Mouse (Mus musculus): ENCODE results near the gene Abcc1. TPM values are rescaled to one million over a fixed set of nuclear protein-coding genes. Genes with fewer than 3 reads are reported as not detected.

The Abcc1 gene
- polyA plus RNA-seq, 1 experiment: 110 TPM

- no peak for TF ChIP-seq CTCF (IDR thresholded peaks at IDR 0.05; ENCODE audit: low read depth, low read length)
- TF ChIP-seq POLR2A (IDR thresholded peaks at IDR 0.05; ENCODE audit: borderline replicate concordance, low read depth, low read length): no peak
- peaks cover 3% of the 10 kb centered on the region; the same call in 1 of the 2 replicates for H3K4me1 ChIP-seq (ENCODE audit: control insufficient read depth, insufficient read depth, low read length)
- H3K4me3 ChIP-seq (ENCODE audit: insufficient read depth, low read length): no peak overlapping the region
- H3K27ac ChIP-seq (ENCODE audit: insufficient read depth, low read depth, low read length): no peak overlapping the region
These were observed 86.9 kb downstream of the Abcc1 start for GRCm38 (mm10) chr16:14448307-14448706.

DNA sequence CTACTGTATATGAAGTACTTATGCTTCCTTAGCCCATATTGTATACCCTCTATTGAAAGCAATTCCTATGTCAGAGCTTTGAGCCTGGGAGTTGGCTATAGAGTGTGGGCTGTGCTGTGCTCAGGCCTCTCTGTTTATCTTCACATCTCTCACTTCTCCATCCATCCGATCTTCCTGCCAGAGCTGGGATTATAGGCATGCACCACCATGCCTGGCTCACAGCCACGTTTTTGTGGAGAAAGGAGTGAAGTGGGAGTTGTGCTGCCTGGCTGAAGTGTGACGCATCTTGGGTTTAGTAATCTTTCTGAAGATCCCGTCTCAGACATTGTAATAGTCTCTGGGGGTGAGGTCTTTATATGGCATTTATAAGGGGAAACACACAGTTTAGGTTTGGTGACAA is 88.5 kb downstream of the Abcc1 start:
- TF ChIP-seq POLR2A (IDR thresholded peaks at IDR 0.05; ENCODE audit: borderline replicate concordance, low read depth, low read length): no peak
- no peak for TF ChIP-seq CTCF (IDR thresholded peaks at IDR 0.05; ENCODE audit: low read depth, low read length)
- Histone ChIP-seq H3K4me1 (ENCODE audit: control insufficient read depth, insufficient read depth, low read length) (no peaks in the 10 kb centered on the region), H3K27ac (ENCODE audit: insufficient read depth, low read depth, low read length) (no peak overlapping the region), H3K4me3 (ENCODE audit: insufficient read depth, low read length) (no peak overlapping the region)

DNA sequence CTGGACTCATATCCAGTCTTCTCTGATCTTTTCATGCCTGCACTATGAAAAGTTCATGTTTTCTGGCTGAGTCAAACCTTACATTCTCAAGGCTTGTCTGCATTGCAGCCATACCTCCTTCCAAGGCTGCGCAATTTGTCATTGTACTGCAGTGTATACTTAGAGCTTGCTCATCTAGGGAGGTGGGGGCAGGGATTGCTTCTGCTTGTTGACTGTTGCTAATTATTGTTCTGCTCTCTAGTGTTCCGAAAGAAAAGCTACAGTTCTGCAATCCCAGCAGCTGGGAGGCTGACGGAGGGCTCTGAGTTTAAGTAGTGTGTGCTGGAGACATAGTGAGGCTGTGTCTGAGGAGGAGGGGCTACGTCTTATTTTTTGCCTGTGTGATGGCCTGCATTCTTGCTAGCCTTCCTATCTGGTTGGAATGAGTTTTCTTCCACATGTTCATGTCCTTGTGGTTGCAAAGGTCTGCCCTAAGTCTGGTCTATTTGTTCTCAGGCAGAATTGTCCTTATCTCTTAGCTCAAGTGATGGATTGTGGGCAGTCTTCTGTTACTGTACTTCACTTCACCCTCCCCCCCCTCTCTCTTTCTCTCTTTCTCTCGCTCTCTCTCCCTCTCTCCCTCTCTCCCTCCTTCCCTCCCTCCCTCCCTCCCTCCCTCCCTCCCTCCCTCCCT is 90.2 kb downstream of the Abcc1 start:
- H3K4me1 ChIP-seq (ENCODE audit: control insufficient read depth, insufficient read depth, low read length): no peaks in the 10 kb centered on the region
- H3K4me3 ChIP-seq (ENCODE audit: insufficient read depth, low read length): no peak overlapping the region
- TF ChIP-seq POLR2A (IDR thresholded peaks at IDR 0.05; ENCODE audit: borderline replicate concordance, low read depth, low read length): no peak
- no peak for TF ChIP-seq CTCF (IDR thresholded peaks at IDR 0.05; ENCODE audit: low read depth, low read length)
- no peak overlapping the region for H3K27ac ChIP-seq (ENCODE audit: insufficient read depth, low read depth, low read length)

DNA sequence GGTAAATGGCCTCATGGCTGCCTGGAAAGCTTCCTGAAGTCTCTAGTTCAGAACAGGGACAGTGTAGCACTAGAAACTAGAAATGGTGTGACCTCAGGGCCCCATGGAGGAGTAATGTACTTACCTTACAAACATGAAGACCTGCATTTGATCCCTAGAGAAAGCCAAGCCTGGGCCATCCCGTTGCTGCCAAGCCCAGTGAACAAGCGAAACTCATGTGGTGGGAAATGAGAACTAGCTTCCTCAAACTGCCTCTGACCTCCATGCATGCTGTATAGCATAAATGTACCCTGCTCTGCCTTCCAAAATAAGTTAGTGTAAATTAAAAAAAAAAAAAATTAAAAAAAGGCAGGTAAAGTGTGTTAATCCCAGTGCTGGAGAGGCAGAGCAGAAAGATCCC is 101.2 kb downstream of the Abcc1 start:
- H3K27ac ChIP-seq (ENCODE audit: insufficient read depth, low read depth, low read length): no peak overlapping the region
- no peak for TF ChIP-seq POLR2A (IDR thresholded peaks at IDR 0.05; ENCODE audit: borderline replicate concordance, low read depth, low read length)
- TF ChIP-seq CTCF (IDR thresholded peaks at IDR 0.05; ENCODE audit: low read depth, low read length): no peak
- H3K4me3 ChIP-seq (ENCODE audit: insufficient read depth, low read length): no peak overlapping the region
- no peaks in the 10 kb centered on the region for H3K4me1 ChIP-seq (ENCODE audit: control insufficient read depth, insufficient read depth, low read length)

DNA sequence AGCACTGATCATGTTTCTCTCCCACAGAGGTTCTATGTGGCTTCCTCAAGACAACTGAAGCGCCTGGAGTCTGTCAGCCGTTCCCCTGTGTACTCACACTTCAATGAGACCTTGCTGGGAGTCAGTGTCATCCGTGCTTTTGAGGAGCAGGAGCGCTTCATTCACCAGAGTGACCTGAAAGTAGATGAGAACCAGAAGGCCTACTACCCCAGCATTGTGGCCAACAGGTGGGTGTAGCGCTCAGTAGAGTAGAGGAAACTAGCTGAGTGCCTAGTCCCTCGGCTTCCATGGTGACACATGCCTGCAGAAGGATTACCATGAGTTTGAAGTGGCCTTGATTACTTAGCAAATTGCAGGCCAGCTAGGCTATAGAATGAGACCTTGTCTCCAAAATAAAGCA is 103.7 kb downstream of the Abcc1 start:
- Histone ChIP-seq H3K4me1 (ENCODE audit: control insufficient read depth, insufficient read depth, low read length) (no peaks in the 10 kb centered on the region), H3K4me3 (ENCODE audit: insufficient read depth, low read length) (no peak overlapping the region), H3K27ac (ENCODE audit: insufficient read depth, low read depth, low read length) (no peak overlapping the region)
- TF ChIP-seq POLR2A (IDR thresholded peaks at IDR 0.05; ENCODE audit: borderline replicate concordance, low read depth, low read length) (no peak), CTCF (IDR thresholded peaks at IDR 0.05; ENCODE audit: low read depth, low read length) (no peak)

- TF ChIP-seq POLR2A (IDR thresholded peaks at IDR 0.05; ENCODE audit: borderline replicate concordance, low read depth, low read length) (no peak), CTCF (IDR thresholded peaks at IDR 0.05; ENCODE audit: low read depth, low read length) (no peak)
- no peak overlapping the region for H3K4me3 ChIP-seq (ENCODE audit: insufficient read depth, low read length)
- no peaks in the 10 kb centered on the region for H3K4me1 ChIP-seq (ENCODE audit: control insufficient read depth, insufficient read depth, low read length)
- no peak overlapping the region for H3K27ac ChIP-seq (ENCODE audit: insufficient read depth, low read depth, low read length)
These were observed 107.0 kb downstream of the Abcc1 start for GRCm38 (mm10) chr16:14468351-14468750.

DNA sequence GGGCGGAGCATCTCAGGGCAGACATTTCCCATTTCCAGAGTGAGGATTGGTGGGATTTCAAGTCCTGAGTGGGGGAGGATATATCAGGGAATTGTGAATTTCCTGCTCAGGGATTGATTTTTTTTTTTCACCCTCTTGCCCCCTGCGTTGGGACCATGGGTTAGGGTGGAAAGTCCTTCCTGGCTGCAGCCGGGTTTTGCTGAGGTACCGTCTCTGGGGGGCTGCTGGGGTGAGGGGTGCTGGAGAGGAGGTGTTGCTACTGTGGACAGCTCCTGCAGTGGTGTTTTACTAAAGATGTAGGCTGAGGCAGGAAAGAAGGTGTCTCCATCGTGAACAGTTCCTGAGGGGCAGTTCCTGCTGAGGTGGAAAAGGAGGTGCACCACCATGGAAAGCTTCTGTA is 107.5 kb downstream of the Abcc1 start:
- Histone ChIP-seq H3K4me1 (ENCODE audit: control insufficient read depth, insufficient read depth, low read length) (no peaks in the 10 kb centered on the region), H3K27ac (ENCODE audit: insufficient read depth, low read depth, low read length) (no peak overlapping the region), H3K4me3 (ENCODE audit: insufficient read depth, low read length) (no peak overlapping the region)
- no peak for TF ChIP-seq CTCF (IDR thresholded peaks at IDR 0.05; ENCODE audit: low read depth, low read length)
- TF ChIP-seq POLR2A (IDR thresholded peaks at IDR 0.05; ENCODE audit: borderline replicate concordance, low read depth, low read length): no peak

DNA sequence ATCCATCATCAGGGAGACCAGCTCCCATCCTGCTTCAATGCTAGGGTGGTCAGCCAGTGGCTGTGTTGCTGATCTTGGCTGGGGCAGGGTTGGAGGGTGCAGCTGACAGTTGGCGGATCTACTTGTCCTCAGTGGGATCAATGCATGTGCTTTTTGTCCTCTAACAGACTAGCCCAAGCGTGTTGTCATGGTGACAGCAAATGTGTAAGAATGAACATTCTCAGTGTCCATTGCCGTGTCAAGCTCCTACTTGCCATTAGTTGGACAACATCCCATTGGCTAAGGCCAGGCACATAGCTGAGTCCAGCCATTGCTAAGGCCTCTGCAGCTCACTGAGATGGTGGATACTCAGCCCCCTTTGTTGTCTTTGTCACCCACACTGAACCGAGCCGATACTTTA is 110.8 kb downstream of the Abcc1 start:
- Histone ChIP-seq H3K4me3 (ENCODE audit: insufficient read depth, low read length) (no peak overlapping the region), H3K4me1 (ENCODE audit: control insufficient read depth, insufficient read depth, low read length) (peaks cover 10% of the 10 kb centered on the region), H3K27ac (ENCODE audit: insufficient read depth, low read depth, low read length) (no peak overlapping the region)
- no peak for TF ChIP-seq CTCF (IDR thresholded peaks at IDR 0.05; ENCODE audit: low read depth, low read length)
- TF ChIP-seq POLR2A (IDR thresholded peaks at IDR 0.05; ENCODE audit: borderline replicate concordance, low read depth, low read length): no peak

DNA sequence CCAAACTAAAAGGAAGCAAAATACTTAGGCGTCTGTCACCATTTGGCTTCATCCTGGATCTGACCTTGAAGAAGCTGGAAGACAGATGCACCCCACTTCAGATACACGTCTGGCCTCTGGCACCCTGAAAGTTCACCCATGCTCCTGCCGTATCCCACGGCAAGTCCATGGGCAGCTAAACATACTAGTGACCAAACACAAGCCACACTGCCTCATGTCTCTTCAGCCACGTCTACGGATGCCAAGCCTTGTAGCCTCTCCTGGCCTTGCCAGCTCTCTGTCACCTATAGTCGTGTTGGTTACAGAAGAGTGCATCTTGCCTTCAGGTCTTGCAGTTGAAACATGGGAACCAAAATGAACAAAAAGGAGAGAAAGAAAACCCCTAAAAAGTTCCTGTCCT is 112.3 kb downstream of the Abcc1 start:
- TF ChIP-seq POLR2A (IDR thresholded peaks at IDR 0.05; ENCODE audit: borderline replicate concordance, low read depth, low read length): no peak
- no peak for TF ChIP-seq CTCF (IDR thresholded peaks at IDR 0.05; ENCODE audit: low read depth, low read length)
- Histone ChIP-seq H3K4me3 (ENCODE audit: insufficient read depth, low read length) (no peak overlapping the region), H3K27ac (ENCODE audit: insufficient read depth, low read depth, low read length) (no peak overlapping the region), H3K4me1 (ENCODE audit: control insufficient read depth, insufficient read depth, low read length) (peaks cover 22% of the 10 kb centered on the region)

DNA sequence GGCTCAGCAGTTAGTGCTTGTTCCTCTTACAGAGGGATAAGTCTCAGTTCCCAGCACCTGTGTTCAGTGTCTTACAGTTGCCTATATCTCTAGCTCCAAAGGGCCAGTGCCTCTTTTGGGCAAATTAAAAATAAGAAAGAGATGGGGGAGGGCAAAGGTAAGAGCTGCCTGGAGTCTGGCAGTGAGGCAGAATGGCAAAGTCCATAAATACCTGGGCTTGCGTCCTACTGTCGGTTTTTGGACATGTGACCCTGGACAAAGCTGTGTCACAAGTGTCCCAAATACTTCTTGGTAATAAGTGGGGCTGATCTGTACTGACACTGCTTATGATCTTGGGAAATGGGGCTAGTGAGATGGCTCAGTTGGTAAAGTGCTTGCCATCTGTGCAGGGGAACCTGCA is 113.6 kb downstream of the Abcc1 start:
- no peak for TF ChIP-seq POLR2A (IDR thresholded peaks at IDR 0.05; ENCODE audit: borderline replicate concordance, low read depth, low read length)
- no peak for TF ChIP-seq CTCF (IDR thresholded peaks at IDR 0.05; ENCODE audit: low read depth, low read length)
- Histone ChIP-seq H3K27ac (ENCODE audit: insufficient read depth, low read depth, low read length) (no peak overlapping the region), H3K4me1 (ENCODE audit: control insufficient read depth, insufficient read depth, low read length) (peaks cover 22% of the 10 kb centered on the region), H3K4me3 (ENCODE audit: insufficient read depth, low read length) (no peak overlapping the region)

Data from bone marrow macrophage, adult 2 months (primary cell).